Mouse (Mus musculus) T-helper 17 cell (primary cell): ENCODE measurements at regions not wholly inside any gene's neighbourhood (a gene's known extent, or its start where the extent isn't known, plus 50 kb on each side); places are given as distances from the start of the nearest gene placed in this dataset.
"Not testable (repeated sequence)": the region's sequence is repeated elsewhere in the genome, so short reads cannot be mapped to it uniquely, and the experiment has no call there.

Source experiments
- in situ Hi-C, 2 experiments: fragments of 300-600 bp; cut with MboI, MseI; formaldehyde crosslinking; loops; 1 replicate in 1 of 2; 2 replicates in 1 of 2; pipeline ENCODE4 v1.15.1; 2025; ENCODE audit warnings: high pct_unique_total_duplicates in 2 of 2

GRCm38 (mm10) chr13:26464096-26464495 lies 305.9 kb downstream of the Hdgfl1 start:
- in situ Hi-C loops: no loop called here

GRCm38 (mm10) chr13:26457487-26458253 lies 312.3 kb downstream of the Hdgfl1 start:
- in situ Hi-C loops: no loop called here

- in situ Hi-C loops: no loop called here
These were observed 343.3 kb downstream of the Hdgfl1 start for GRCm38 (mm10) chr13:26426639-26427038.

GRCm38 (mm10) chr13:26424513-26424912 lies 345.5 kb downstream of the Hdgfl1 start:
- in situ Hi-C loops: no loop called here

- in situ Hi-C loops: no loop called here
These were observed 364.2 kb downstream of the Hdgfl1 start for GRCm38 (mm10) chr13:26405757-26406156.

- in situ Hi-C loops: no loop called here
These were observed 365.3 kb downstream of the Hdgfl1 start for GRCm38 (mm10) chr13:26404707-26405106.

GRCm38 (mm10) chr13:26387861-26388621 lies 381.9 kb downstream of the Hdgfl1 start:
- in situ Hi-C loops: no loop called here

GRCm38 (mm10) chr13:26382631-26383030 lies 387.3 kb downstream of the Hdgfl1 start:
- in situ Hi-C loops: no loop called here

- in situ Hi-C loops: no loop called here
These were observed 387.8 kb downstream of the Hdgfl1 start for GRCm38 (mm10) chr13:26382154-26382553.

- in situ Hi-C loops: no loop called here
These were observed 394.4 kb downstream of the Hdgfl1 start for GRCm38 (mm10) chr13:26375546-26375945.

GRCm38 (mm10) chr13:26365911-26366310 lies 404.1 kb downstream of the Hdgfl1 start:
- in situ Hi-C loops: not testable (repeated sequence)

GRCm38 (mm10) chr13:26356341-26356740 lies 413.6 kb downstream of the Hdgfl1 start:
- in situ Hi-C loops: no loop called here

- in situ Hi-C loops: no loop called here
These were observed 415.5 kb downstream of the Hdgfl1 start for GRCm38 (mm10) chr13:26354421-26354820.

GRCm38 (mm10) chr13:26350510-26350909 lies 419.5 kb downstream of the Hdgfl1 start:
- in situ Hi-C loops: no loop called here

- in situ Hi-C loops: no loop called here
These were observed 431.2 kb downstream of the Hdgfl1 start for GRCm38 (mm10) chr13:26338795-26339194.

- in situ Hi-C loops: no loop called here
These were observed 444.9 kb downstream of the Hdgfl1 start for GRCm38 (mm10) chr13:26325066-26325465.

GRCm38 (mm10) chr13:26324633-26325032 lies 445.3 kb downstream of the Hdgfl1 start:
- in situ Hi-C loops: no loop called here

GRCm38 (mm10) chr13:26318557-26318956 lies 451.4 kb downstream of the Hdgfl1 start:
- in situ Hi-C loops: no loop called here

- in situ Hi-C loops: no loop called here
These were observed 457.5 kb downstream of the Hdgfl1 start for GRCm38 (mm10) chr13:26312246-26313010.

GRCm38 (mm10) chr13:26284073-26284444 lies 485.9 kb downstream of the Hdgfl1 start:
- in situ Hi-C loops: loop anchor here in 1 of 2 experiments (10.0 kb wide), 1 partner anchor 591 kb away; no protein-coding TSS in a partner anchor

- in situ Hi-C loops: loop anchor here in 1 of 2 experiments (10.0 kb wide), 1 partner anchor 591 kb away; no protein-coding TSS in a partner anchor
These were observed 486.4 kb downstream of the Hdgfl1 start for GRCm38 (mm10) chr13:26283397-26284072.
